Mouse (Mus musculus): Measurements from ENCODE around the gene Uspl1. TPM values are rescaled to one million over a fixed set of nuclear protein-coding genes. Genes with fewer than 3 reads are reported as not detected.
A peak's percentile ranks its signal among the peaks of the same experiment; 100 is the strongest.
"Not testable (repeated sequence)": the region's sequence is repeated elsewhere in the genome, so short reads cannot be mapped to it uniquely, and the experiment has no call there.

The Uspl1 gene
- polyA plus RNA-seq, 1 experiment: 18.4 TPM

GRCm38 (mm10) chr5:149137447-149137846 is 46.7 kb upstream of the Uspl1 start:
- Histone ChIP-seq H3K79me2 (ENCODE audit: control insufficient read depth, insufficient read depth) (no peaks in the 10 kb centered on the region), H3K27me3 (ENCODE audit: control insufficient read depth, insufficient read depth, insufficient read length) (no peaks in the 10 kb centered on the region), H3ac (ENCODE audit: control insufficient read depth, insufficient read length) (no peak overlapping the region), H3K4me3 (no peak overlapping the region), H3K36me3 (ENCODE audit: control insufficient read depth, insufficient read depth) (no peaks in the 10 kb centered on the region), H3K4me2 (ENCODE audit: low read depth) (peak overlapping the region; percentile 34)
- TF ChIP-seq TCF12 (IDR thresholded peaks at IDR 0.05; ENCODE audit: insufficient read depth, poor library complexity, severe bottlenecking): no peak
- TF ChIP-seq TCF3 (IDR thresholded peaks at IDR 0.05; ENCODE audit: insufficient read length, low read depth): no peak
- no peak for TF ChIP-seq REST (IDR thresholded peaks at IDR 0.05; ENCODE audit: insufficient read depth, insufficient read length)
- no peak for TF ChIP-seq MAX (IDR thresholded peaks at IDR 0.05; ENCODE audit: low read depth)
- TF ChIP-seq POLR2A (IDR thresholded peaks at IDR 0.05; ENCODE audit: insufficient read length, low read depth): no peak
- TF ChIP-seq MYOD1 (IDR thresholded peaks at IDR 0.05; ENCODE audit: control insufficient read depth in 1 of 3, insufficient read length in 2 of 3, low read depth in 2 of 3): no peak
- TF ChIP-seq USF1 (IDR thresholded peaks at IDR 0.05; ENCODE audit: low read depth): no peak
- TF ChIP-seq SRF (IDR thresholded peaks at IDR 0.05; ENCODE audit: control insufficient read depth, insufficient read length, low read depth): no peak
- no peak for TF ChIP-seq MYOG (IDR thresholded peaks at IDR 0.05; ENCODE audit: control insufficient read depth in 1 of 3, insufficient read depth in 1 of 3, insufficient read length in 2 of 3, low read depth in 2 of 3)

GRCm38 (mm10) chr5:149138087-149138486 is 46.1 kb upstream of the Uspl1 start:
- not testable (repeated sequence) for H3K27me3 ChIP-seq (ENCODE audit: control insufficient read depth, insufficient read depth, insufficient read length); H3K79me2 ChIP-seq (ENCODE audit: control insufficient read depth, insufficient read depth); H3K36me3 ChIP-seq (ENCODE audit: control insufficient read depth, insufficient read depth); H3ac ChIP-seq (ENCODE audit: control insufficient read depth, insufficient read length); H3K4me2 ChIP-seq (ENCODE audit: low read depth); H3K4me3 ChIP-seq

- Histone ChIP-seq H3K27me3 (ENCODE audit: control insufficient read depth, insufficient read depth, insufficient read length) (no peaks in the 10 kb centered on the region), H3K36me3 (ENCODE audit: control insufficient read depth, insufficient read depth) (no peaks in the 10 kb centered on the region), H3K4me3 (no peak overlapping the region), H3K4me2 (ENCODE audit: low read depth) (no peak overlapping the region), H3K79me2 (ENCODE audit: control insufficient read depth, insufficient read depth) (no peaks in the 10 kb centered on the region), H3ac (ENCODE audit: control insufficient read depth, insufficient read length) (no peak overlapping the region)
- no peak for TF ChIP-seq TCF3 (IDR thresholded peaks at IDR 0.05; ENCODE audit: insufficient read length, low read depth)
- no peak for TF ChIP-seq USF1 (IDR thresholded peaks at IDR 0.05; ENCODE audit: low read depth)
- TF ChIP-seq SRF (IDR thresholded peaks at IDR 0.05; ENCODE audit: control insufficient read depth, insufficient read length, low read depth): no peak
- no peak for TF ChIP-seq MYOD1 (IDR thresholded peaks at IDR 0.05; ENCODE audit: control insufficient read depth in 1 of 3, insufficient read length in 2 of 3, low read depth in 2 of 3)
- TF ChIP-seq REST (IDR thresholded peaks at IDR 0.05; ENCODE audit: insufficient read depth, insufficient read length): no peak
- no peak for TF ChIP-seq MAX (IDR thresholded peaks at IDR 0.05; ENCODE audit: low read depth)
- no peak for TF ChIP-seq TCF12 (IDR thresholded peaks at IDR 0.05; ENCODE audit: insufficient read depth, poor library complexity, severe bottlenecking)
- no peak for TF ChIP-seq E2F4 (IDR thresholded peaks at IDR 0.05; ENCODE audit: insufficient read depth)
- no peak for TF ChIP-seq MYOG (IDR thresholded peaks at IDR 0.05; ENCODE audit: control insufficient read depth in 1 of 3, insufficient read depth in 1 of 3, insufficient read length in 2 of 3, low read depth in 2 of 3)
- TF ChIP-seq POLR2A (IDR thresholded peaks at IDR 0.05; ENCODE audit: insufficient read length, low read depth): no peak
- TF ChIP-seq POLR2AphosphoS2 (IDR thresholded peaks at IDR 0.05; ENCODE audit: insufficient read length, low read depth): no peak
These were observed 43.8 kb upstream of the Uspl1 start for GRCm38 (mm10) chr5:149140336-149140735.

DNA sequence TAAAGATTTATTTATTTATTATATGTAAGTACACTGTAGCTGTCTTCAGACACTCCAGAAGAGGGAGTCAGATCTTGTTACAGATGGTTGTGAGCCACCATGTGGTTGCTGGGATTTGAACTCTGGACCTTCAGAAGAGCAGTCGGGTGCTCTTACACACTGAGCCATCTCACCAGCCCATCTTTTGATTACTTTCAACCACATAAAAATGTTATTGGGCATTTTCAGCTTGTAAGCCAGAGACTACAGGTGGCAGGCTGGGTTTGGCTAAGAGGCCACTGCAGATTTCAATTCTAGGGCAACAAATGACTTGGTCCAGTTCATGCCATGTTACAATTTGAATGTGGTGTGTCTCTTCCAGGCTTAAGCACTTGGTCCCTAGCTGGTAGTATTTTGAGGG is 43.0 kb upstream of the Uspl1 start:
- H3ac ChIP-seq (ENCODE audit: control insufficient read depth, insufficient read length); H3K36me3 ChIP-seq (ENCODE audit: control insufficient read depth, insufficient read depth); H3K79me2 ChIP-seq (ENCODE audit: control insufficient read depth, insufficient read depth); H3K4me2 ChIP-seq (ENCODE audit: low read depth); H3K27me3 ChIP-seq (ENCODE audit: control insufficient read depth, insufficient read depth, insufficient read length); H3K4me3 ChIP-seq: not testable (repeated sequence)

- H3K4me2 ChIP-seq (ENCODE audit: low read depth): peak overlapping the region; percentile 16
- no peak overlapping the region for H3ac ChIP-seq (ENCODE audit: control insufficient read depth, insufficient read length)
- no peaks in the 10 kb centered on the region for H3K79me2 ChIP-seq (ENCODE audit: control insufficient read depth, insufficient read depth)
- no peak for TF ChIP-seq MAX (IDR thresholded peaks at IDR 0.05; ENCODE audit: low read depth)
- TF ChIP-seq TCF12 (IDR thresholded peaks at IDR 0.05; ENCODE audit: insufficient read depth, poor library complexity, severe bottlenecking): no peak
- TF ChIP-seq POLR2A (IDR thresholded peaks at IDR 0.05; ENCODE audit: insufficient read length, low read depth): no peak
- no peak for TF ChIP-seq MYOD1 (IDR thresholded peaks at IDR 0.05; ENCODE audit: control insufficient read depth in 1 of 3, insufficient read length in 2 of 3, low read depth in 2 of 3)
- no peak for TF ChIP-seq MYOG (IDR thresholded peaks at IDR 0.05; ENCODE audit: control insufficient read depth in 1 of 3, insufficient read depth in 1 of 3, insufficient read length in 2 of 3, low read depth in 2 of 3)
- no peak for TF ChIP-seq TCF3 (IDR thresholded peaks at IDR 0.05; ENCODE audit: insufficient read length, low read depth)
- no peak for TF ChIP-seq USF1 (IDR thresholded peaks at IDR 0.05; ENCODE audit: low read depth)
- TF ChIP-seq E2F4 (IDR thresholded peaks at IDR 0.05; ENCODE audit: insufficient read depth): no peak
- no peak for TF ChIP-seq POLR2AphosphoS2 (IDR thresholded peaks at IDR 0.05; ENCODE audit: insufficient read length, low read depth)
- TF ChIP-seq REST (IDR thresholded peaks at IDR 0.05; ENCODE audit: insufficient read depth, insufficient read length): no peak
- no peak for TF ChIP-seq CEBPB (IDR thresholded peaks at IDR 0.05; ENCODE audit: insufficient read depth, poor library complexity, severe bottlenecking)
- TF ChIP-seq SRF (IDR thresholded peaks at IDR 0.05; ENCODE audit: control insufficient read depth, insufficient read length, low read depth): no peak
- H3K27me3 ChIP-seq (ENCODE audit: control insufficient read depth, insufficient read depth, insufficient read length): no peaks in the 10 kb centered on the region
- no peak overlapping the region for H3K4me3 ChIP-seq
- H3K36me3 ChIP-seq (ENCODE audit: control insufficient read depth, insufficient read depth): no peaks in the 10 kb centered on the region
These were observed 40.3 kb upstream of the Uspl1 start for GRCm38 (mm10) chr5:149143766-149144375.
